Mouse (Mus musculus) heart, adult 2 months (tissue): ENCODE results near the gene Paf1.

Experiments used
- CTCF ChIP-seq: fragments of 200-600 bp; IDR thresholded peaks from 2 replicates; pipeline ENCODE4 v1.8.1; 2022; ENCODE audit warnings: antibody characterized with exemption, mild to moderate bottlenecking, moderate library complexity
- EP300 ChIP-seq: fragments of 200-500 bp; IDR thresholded peaks from 2 replicates; pipeline ENCODE4 v1.6.1; 2011; ENCODE audit warnings: low read depth, low read length, control low read depth; ENCODE audit not compliant: insufficient read depth
- POLR2A ChIP-seq: fragments of 200-500 bp; IDR thresholded peaks from 2 replicates; pipeline ENCODE4 v1.6.1; 2011; ENCODE audit warnings: mild to moderate bottlenecking, low read depth, low read length, control low read depth; ENCODE audit not compliant: insufficient read depth

GRCm38 (mm10) chr7:28447101-28447830 lies 54.5 kb downstream of the Paf1 start:
- TF ChIP-seq POLR2A (no peak), CTCF (no peak), EP300 (no peak)
